Mouse (Mus musculus) brain, embryonic 14.5 days (tissue): ENCODE data around the gene Orc2.

Source experiments
- CTCF ChIP-seq: fragments of 200-500 bp; IDR thresholded peaks from 2 replicates; pipeline ENCODE4 v1.5.1; 2012; ENCODE audit warnings: inconsistent platforms, mild to moderate bottlenecking, moderate library complexity, borderline replicate concordance; ENCODE audit not compliant: insufficient read depth, insufficient read length; ENCODE audit errors: extremely low read depth
- POLR2A ChIP-seq: fragments of 200-500 bp; IDR thresholded peaks from 2 replicates; pipeline ENCODE4 v1.6.1; 2012; ENCODE audit warnings: mild to moderate bottlenecking, inconsistent platforms, borderline replicate concordance; ENCODE audit not compliant: poor library complexity, insufficient read depth, insufficient read length, severe bottlenecking; ENCODE audit errors: extremely low read depth

DNA sequence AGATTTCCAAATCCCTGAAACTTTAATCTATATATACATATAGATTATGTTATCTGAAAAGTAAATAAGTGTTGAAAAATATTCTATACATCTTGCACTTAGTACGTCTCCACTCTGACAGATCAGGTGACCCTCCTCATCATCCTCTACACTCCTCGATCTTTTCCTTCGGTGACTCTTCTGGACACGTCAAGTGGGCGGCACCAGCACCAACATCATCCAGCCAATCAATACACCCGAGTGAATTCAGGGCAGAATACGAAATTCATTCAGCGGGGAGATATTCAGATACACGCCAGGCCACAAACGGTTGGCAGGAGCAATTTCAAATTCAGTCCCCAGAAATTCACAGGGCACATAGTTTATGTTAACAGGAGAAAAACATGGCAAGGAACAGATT lies 84.9 kb downstream of the Orc2 start:
- no peak for TF ChIP-seq CTCF
- TF ChIP-seq POLR2A = no peak
